ENCODE assay signal across 10 mouse cellular contexts in the genomic region with DNA sequence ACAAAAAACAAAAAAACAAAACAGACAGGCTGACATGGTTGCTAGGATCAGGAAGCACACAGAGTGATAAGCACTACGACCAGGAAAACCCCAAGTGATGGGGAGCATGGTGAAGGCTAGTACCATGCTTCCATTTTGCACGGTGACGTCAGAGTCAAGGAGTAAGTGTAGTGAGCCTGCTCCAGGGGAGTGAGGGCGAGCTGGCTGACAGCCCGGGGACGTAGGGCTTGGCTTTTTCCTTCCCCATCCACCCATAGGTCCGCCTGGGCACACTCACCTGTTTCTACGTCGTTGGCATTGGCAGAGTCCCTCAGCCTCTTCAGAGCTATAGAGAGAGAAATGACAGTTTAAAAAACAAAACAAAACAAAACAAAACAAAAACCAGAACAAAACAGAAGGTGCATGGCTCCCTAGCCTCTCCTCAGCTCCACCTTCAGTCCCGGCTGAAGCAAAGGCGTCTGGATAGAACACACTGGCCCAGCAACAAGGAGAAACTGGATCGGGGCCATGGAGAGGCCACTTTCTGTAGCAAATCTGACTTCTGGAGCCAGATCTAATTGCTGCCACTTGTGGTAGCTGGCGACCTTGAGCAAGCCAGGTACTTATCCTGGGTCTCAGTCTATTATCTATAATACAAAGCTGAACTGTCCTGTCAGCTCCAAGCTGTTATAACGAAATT. TPM values are rescaled to one million over a fixed set of nuclear protein-coding genes. Genes with fewer than 3 reads are reported as not detected.
DNase-seq lines count a peak whose midpoint lies in the region; ATAC-seq and TF ChIP-seq lines count a peak whose summit lies in the region.
"Had no signal": no experiment of that assay in that cellular context is flagged by ENCODE, and none has a peak within 500 bp of the region (broad histone marks: within the 10 kb centered on the region; RNA-seq: fewer than 3 reads in every experiment).

No protein-coding gene starts in this region.

- 0 out of 2 replicates have a peak overlapping the region, but pooled peaks have one; percentile 3 for H3K9ac ChIP-seq in heart, embryonic 11.5 days (ENCODE audit: low read depth, low read length)
- no peak overlapping the region for H3K9ac ChIP-seq in heart, adult 2 months (ENCODE audit: low read depth, low read length)
- H3K9ac ChIP-seq in midbrain, postnatal 0 days (replicated peaks; ENCODE audit: low read length, poor library complexity, severe bottlenecking) = no peak overlapping the region
- no peak overlapping the region for H3K9ac ChIP-seq in neural tube, embryonic 15.5 days (replicated peaks)

- WGBS in heart, embryonic 11.5 days (ENCODE audit: insufficient replicate concordance) = 73% methylated on average over 14 of the region's 14 CpGs
- 76% methylated on average over 14 of the region's 14 CpGs for WGBS in heart, adult 2 months
- WGBS in midbrain, embryonic 10.5 days = 85% methylated on average over 14 of the region's 14 CpGs
- WGBS in midbrain, postnatal 0 days = 79% methylated on average over 14 of the region's 14 CpGs
- 84% methylated on average over 14 of the region's 14 CpGs for WGBS in limb, embryonic 10.5 days
- WGBS in neural tube, embryonic 15.5 days = 85% methylated on average over 14 of the region's 14 CpGs

- H3K36me3 ChIP-seq in heart, embryonic 11.5 days (ENCODE audit: control insufficient read depth, insufficient read depth, low read length) = peaks cover 26% of the 10 kb centered on the region
- H3K36me3 ChIP-seq in heart, adult 2 months (ENCODE audit: control insufficient read depth, insufficient read depth, low read length) = no peaks in the 10 kb centered on the region
- H3K36me3 ChIP-seq in midbrain, embryonic 10.5 days = peaks cover 50% of the 10 kb centered on the region
- peaks cover 33% of the 10 kb centered on the region for H3K36me3 ChIP-seq in midbrain, postnatal 0 days (ENCODE audit: insufficient read depth, low read length)
- peaks cover 53% of the 10 kb centered on the region for H3K36me3 ChIP-seq in limb, embryonic 10.5 days
- peaks cover 46% of the 10 kb centered on the region for H3K36me3 ChIP-seq in neural tube, embryonic 15.5 days

- no peak overlapping the region for H3K27ac ChIP-seq in heart, embryonic 11.5 days (ENCODE audit: low read depth, low read length)
- H3K27ac ChIP-seq in heart, adult 2 months = no peak overlapping the region
- no peak overlapping the region for H3K27ac ChIP-seq in midbrain, embryonic 10.5 days (replicated peaks)
- H3K27ac ChIP-seq in midbrain, postnatal 0 days (ENCODE audit: low read depth, low read length) = no peak overlapping the region
- no peak overlapping the region for H3K27ac ChIP-seq in limb, embryonic 10.5 days
- no peak overlapping the region for H3K27ac ChIP-seq in neural tube, embryonic 15.5 days (replicated peaks)

- H3K27me3 ChIP-seq in heart, embryonic 11.5 days (ENCODE audit: control insufficient read depth, insufficient read depth, low read length) = no peaks in the 10 kb centered on the region
- H3K27me3 ChIP-seq in heart, adult 2 months (ENCODE audit: control insufficient read depth, insufficient read depth, low read length) = no peaks in the 10 kb centered on the region
- no peaks in the 10 kb centered on the region for H3K27me3 ChIP-seq in midbrain, embryonic 10.5 days (ENCODE audit: low read depth, poor library complexity, severe bottlenecking)
- no peaks in the 10 kb centered on the region for H3K27me3 ChIP-seq in midbrain, postnatal 0 days (ENCODE audit: insufficient read depth, low read length)
- no peaks in the 10 kb centered on the region for H3K27me3 ChIP-seq in limb, embryonic 10.5 days (ENCODE audit: low read depth, poor library complexity, severe bottlenecking)
- no peaks in the 10 kb centered on the region for H3K27me3 ChIP-seq in neural tube, embryonic 15.5 days (replicated peaks)

- peak overlapping the region; percentile 84; the same call in 1 of the 2 replicates for H3K4me2 ChIP-seq in heart, embryonic 11.5 days
- no peak overlapping the region for H3K4me2 ChIP-seq in midbrain, postnatal 0 days (ENCODE audit: low read depth, low read length, poor library complexity, severe bottlenecking)
- peak overlapping the region; percentile 73; the same call in 1 of the 2 replicates for H3K4me2 ChIP-seq in neural tube, embryonic 15.5 days

- peak overlapping the region; percentile 81; the same call in 1 of the 2 replicates for H3K4me3 ChIP-seq in heart, embryonic 11.5 days (ENCODE audit: low read depth, low read length)
- H3K4me3 ChIP-seq in heart, adult 2 months = no peak overlapping the region
- 0 out of 2 replicates have a peak overlapping the region, but pooled peaks have one; percentile 22 for H3K4me3 ChIP-seq in midbrain, embryonic 10.5 days
- H3K4me3 ChIP-seq in midbrain, postnatal 0 days (ENCODE audit: low read depth, low read length) = no peak overlapping the region
- H3K4me3 ChIP-seq in limb, embryonic 10.5 days = peak overlapping the region; percentile 99
- H3K4me3 ChIP-seq in neural tube, embryonic 15.5 days (replicated peaks) = no peak overlapping the region; the same call in 1 of the 2 replicates

- TF ChIP-seq EP300 in heart, adult 2 months (IDR thresholded peaks at IDR 0.05; ENCODE audit: insufficient read depth, low read depth, low read length) = no peak

- no peak for TF ChIP-seq POLR2A in heart, adult 2 months (IDR thresholded peaks at IDR 0.05; ENCODE audit: insufficient read depth, low read depth, low read length)

- no peak for DNase-seq in heart, adult 2 months
- no peak for DNase-seq in midbrain, embryonic 10.5 days (ENCODE audit: low spot score)
- no peak for DNase-seq in midbrain, postnatal 0 days (ENCODE audit: low spot score)
- no peak for DNase-seq in limb, embryonic 10.5 days (ENCODE audit: low spot score)
- DNase-seq in cerebellum, adult 11 months = no peak
- DNase-seq in urinary bladder, postnatal 25 days (ENCODE audit: low spot score) = no peak
- DNase-seq: cerebellum, adult 8-10 months had no signal

- intact Hi-C loops in heart, adult 2 months (cut with DNase I) = no loop called here

- H3K79me2 ChIP-seq in heart, adult 2 months (replicated peaks; ENCODE audit: control insufficient read depth, insufficient read depth, low read length) = peaks cover 2% of the 10 kb centered on the region; the same call in 1 of the 2 replicates

- peaks cover 9% of the 10 kb centered on the region; the same call in 1 of the 2 replicates for H3K4me1 ChIP-seq in heart, embryonic 11.5 days (ENCODE audit: control insufficient read depth, insufficient read depth, low read length)
- H3K4me1 ChIP-seq in heart, adult 2 months (ENCODE audit: control insufficient read depth, insufficient read depth, low read length) = peaks cover 2% of the 10 kb centered on the region
- peaks cover 25% of the 10 kb centered on the region for H3K4me1 ChIP-seq in midbrain, embryonic 10.5 days
- H3K4me1 ChIP-seq in midbrain, postnatal 0 days (ENCODE audit: insufficient read depth, low read length) = no peaks in the 10 kb centered on the region
- peaks cover 36% of the 10 kb centered on the region for H3K4me1 ChIP-seq in limb, embryonic 10.5 days
- H3K4me1 ChIP-seq in neural tube, embryonic 15.5 days = peaks cover 26% of the 10 kb centered on the region

- no peak for ATAC-seq in heart, embryonic 11.5 days (replicated peaks; ENCODE audit: insufficient number of reproducible peaks, low FRiP score, low TSS enrichment)
- no peak for ATAC-seq in midbrain, postnatal 0 days (ENCODE audit: low FRiP score)
- no peak for ATAC-seq in neural tube, embryonic 15.5 days (ENCODE audit: low FRiP score)

- no peaks in the 10 kb centered on the region for H3K9me3 ChIP-seq in heart, embryonic 11.5 days (replicated peaks; ENCODE audit: control insufficient read depth, low read length)
- H3K9me3 ChIP-seq in midbrain, embryonic 10.5 days (replicated peaks) = no peaks in the 10 kb centered on the region
- H3K9me3 ChIP-seq in midbrain, postnatal 0 days (ENCODE audit: low read length) = no peaks in the 10 kb centered on the region
- H3K9me3 ChIP-seq in limb, embryonic 10.5 days (replicated peaks) = no peaks in the 10 kb centered on the region
- no peaks in the 10 kb centered on the region for H3K9me3 ChIP-seq in neural tube, embryonic 15.5 days (replicated peaks)

- TF ChIP-seq CTCF in heart, adult 2 months (IDR thresholded peaks at IDR 0.05) = no peak
- TF ChIP-seq CTCF in midbrain, postnatal 0 days (IDR thresholded peaks at IDR 0.05) = no peak

RNA-seq across cellular contexts. Expression of a gene that starts 1.7 kb away (rescaled TPM):
- polyA plus RNA-seq in heart, embryonic 11.5 days (2014; fragmentation: Nextera tagmentation; extraction: Ambion mirVana) = 28.2 and 28.7 TPM in 2 replicates
- total RNA-seq in heart, adult 2 months (2021) = 1 to 10 TPM; 5.5 to 8.5 TPM
- polyA plus RNA-seq in heart, adult 2 months (2012; rRNA removed) = 12.2 and 14.2 TPM in 2 replicates
- 65.1 and 66.6 TPM in 2 replicates for polyA plus RNA-seq in midbrain, embryonic 10.5 days (2016; fragmentation: Nextera tagmentation; extraction: Ambion mirVana)
- 53.5 and 57.5 TPM in 2 replicates for total RNA-seq in midbrain, postnatal 0 days (2014; rRNA removed)
- polyA plus RNA-seq in midbrain, postnatal 0 days (2015; fragmentation: Nextera tagmentation; extraction: Ambion mirVana) = 44.5 and 45.5 TPM in 2 replicates
- polyA plus RNA-seq in limb, embryonic 10.5 days (2016; fragmentation: Nextera tagmentation; extraction: Ambion mirVana) = 73.8 and 77.9 TPM in 2 replicates
- 52.4 and 52.8 TPM in 2 replicates for polyA plus RNA-seq in neural tube, embryonic 15.5 days (2015; fragmentation: Nextera tagmentation; extraction: Ambion mirVana)

RNA-seq across cellular contexts. Expression of a gene that starts 14.0 kb away (rescaled TPM):
- polyA plus RNA-seq in heart, embryonic 11.5 days (2014; fragmentation: Nextera tagmentation; extraction: Ambion mirVana) = 166 and 189 TPM in 2 replicates
- total RNA-seq in heart, adult 2 months (2021) = 10 to 100 TPM; 63.9 to 69.2 TPM
- polyA plus RNA-seq in heart, adult 2 months (2012; rRNA removed) = 90.3 and 116 TPM in 2 replicates
- polyA plus RNA-seq in midbrain, embryonic 10.5 days (2016; fragmentation: Nextera tagmentation; extraction: Ambion mirVana) = 260 and 273 TPM in 2 replicates
- total RNA-seq in midbrain, postnatal 0 days (2014; rRNA removed) = 197 and 205 TPM in 2 replicates
- 160 and 168 TPM in 2 replicates for polyA plus RNA-seq in midbrain, postnatal 0 days (2015; fragmentation: Nextera tagmentation; extraction: Ambion mirVana)
- polyA plus RNA-seq in limb, embryonic 10.5 days (2016; fragmentation: Nextera tagmentation; extraction: Ambion mirVana) = 278 and 295 TPM in 2 replicates
- polyA plus RNA-seq in neural tube, embryonic 15.5 days (2015; fragmentation: Nextera tagmentation; extraction: Ambion mirVana) = 164 and 193 TPM in 2 replicates

RNA-seq across cellular contexts. Expression of a gene that starts 19.3 kb away (rescaled TPM):
- not detected in 2 replicates for polyA plus RNA-seq in heart, embryonic 11.5 days (2014; fragmentation: Nextera tagmentation; extraction: Ambion mirVana)
- total RNA-seq in heart, adult 2 months (2021) = not detected
- polyA plus RNA-seq in heart, adult 2 months (2012; rRNA removed) = not detected in 2 replicates
- polyA plus RNA-seq in midbrain, embryonic 10.5 days (2016; fragmentation: Nextera tagmentation; extraction: Ambion mirVana) = not detected in 2 replicates
- 3.3 and 3.9 TPM in 2 replicates for total RNA-seq in midbrain, postnatal 0 days (2014; rRNA removed)
- 0.25 and 0.32 TPM in 2 replicates for polyA plus RNA-seq in midbrain, postnatal 0 days (2015; fragmentation: Nextera tagmentation; extraction: Ambion mirVana)
- 0.13 TPM in 1 of 2 replicates, not detected in the other for polyA plus RNA-seq in limb, embryonic 10.5 days (2016; fragmentation: Nextera tagmentation; extraction: Ambion mirVana)
- 0.14 and 0.17 TPM in 2 replicates for polyA plus RNA-seq in neural tube, embryonic 15.5 days (2015; fragmentation: Nextera tagmentation; extraction: Ambion mirVana)
- total RNA-seq: gastrocnemius, adult 18-20 months had no signal

RNA-seq across cellular contexts. Expression of a gene that starts 32.8 kb away (rescaled TPM):
- polyA plus RNA-seq in heart, embryonic 11.5 days (2014; fragmentation: Nextera tagmentation; extraction: Ambion mirVana) = 74.6 and 178 TPM in 2 replicates
- total RNA-seq in heart, adult 2 months (2021) = 10 to 100 TPM; 73.3 to 82.4 TPM
- polyA plus RNA-seq in heart, adult 2 months (2012; rRNA removed) = 54.2 and 66.4 TPM in 2 replicates
- 421 and 499 TPM in 2 replicates for polyA plus RNA-seq in midbrain, embryonic 10.5 days (2016; fragmentation: Nextera tagmentation; extraction: Ambion mirVana)
- total RNA-seq in midbrain, postnatal 0 days (2014; rRNA removed) = 132 and 136 TPM in 2 replicates
- 135 and 144 TPM in 2 replicates for polyA plus RNA-seq in midbrain, postnatal 0 days (2015; fragmentation: Nextera tagmentation; extraction: Ambion mirVana)
- 330 and 448 TPM in 2 replicates for polyA plus RNA-seq in limb, embryonic 10.5 days (2016; fragmentation: Nextera tagmentation; extraction: Ambion mirVana)
- polyA plus RNA-seq in neural tube, embryonic 15.5 days (2015; fragmentation: Nextera tagmentation; extraction: Ambion mirVana) = 169 and 222 TPM in 2 replicates

RNA-seq across cellular contexts. Expression of a gene that starts 47.7 kb away (rescaled TPM):
- polyA plus RNA-seq in heart, embryonic 11.5 days (2014; fragmentation: Nextera tagmentation; extraction: Ambion mirVana) = 11.9 and 13.6 TPM in 2 replicates
- total RNA-seq in heart, adult 2 months (2021) = 10 to 100 TPM; 43.0 to 45.7 TPM
- polyA plus RNA-seq in heart, adult 2 months (2012; rRNA removed) = 39.3 and 58.7 TPM in 2 replicates
- polyA plus RNA-seq in midbrain, embryonic 10.5 days (2016; fragmentation: Nextera tagmentation; extraction: Ambion mirVana) = 5.2 and 7.1 TPM in 2 replicates
- 33.4 and 35.5 TPM in 2 replicates for total RNA-seq in midbrain, postnatal 0 days (2014; rRNA removed)
- 8.9 and 10.3 TPM in 2 replicates for polyA plus RNA-seq in midbrain, postnatal 0 days (2015; fragmentation: Nextera tagmentation; extraction: Ambion mirVana)
- polyA plus RNA-seq in limb, embryonic 10.5 days (2016; fragmentation: Nextera tagmentation; extraction: Ambion mirVana) = 6.8 and 9.7 TPM in 2 replicates
- polyA plus RNA-seq in neural tube, embryonic 15.5 days (2015; fragmentation: Nextera tagmentation; extraction: Ambion mirVana) = 11.6 and 12.2 TPM in 2 replicates

Comparison
In these comparisons a context has a peak if more than half of its experiments do, and no peak if none do; other contexts are left out.
1. H3K4me3 ChIP-seq: peak in heart, embryonic 11.5 days (single experiment), midbrain, embryonic 10.5 days (single experiment) and limb, embryonic 10.5 days (single experiment); none in heart, adult 2 months (single experiment), midbrain, postnatal 0 days (single experiment) and neural tube, embryonic 15.5 days (single experiment).